Mouse (Mus musculus): ENCODE measurements at regions not wholly inside any gene's neighbourhood (a gene's known extent, or its start where the extent isn't known, plus 50 kb on each side); places are given as distances from the start of the nearest gene placed in this dataset.
A peak's percentile ranks its signal among the peaks of the same experiment; 100 is the strongest.

- 65% methylated on average over 9 of the region's 9 CpGs for WGBS
- ATAC-seq (ENCODE audit: low read depth) (no peak), DNase-seq (ENCODE audit: low spot score) (peak; percentile 64)
- Histone ChIP-seq H3K4me3 (ENCODE audit: low read depth, low read length) (no peak overlapping the region), H3K27ac (replicated peaks; ENCODE audit: low read depth, low read length) (no peak overlapping the region), H3K27me3 (replicated peaks; ENCODE audit: control insufficient read depth, insufficient read depth, low read length) (no peaks in the 10 kb centered on the region), H3K4me1 (ENCODE audit: control insufficient read depth, insufficient read depth, low read length) (0 out of 2 replicates have a peak, but pooled peaks cover 7% of the 10 kb centered on the region), H3K36me3 (ENCODE audit: control insufficient read depth, insufficient read depth, low read length) (no peaks in the 10 kb centered on the region), H3K4me2 (ENCODE audit: low read depth, low read length) (peak overlapping the region; percentile 34; the same call in 1 of the 2 replicates), H3K9ac (ENCODE audit: low read depth, low read length) (no peak overlapping the region), H3K9me3 (ENCODE audit: control insufficient read depth, low read length) (no peaks in the 10 kb centered on the region)
Measured at GRCm38 (mm10) chr16:70227601-70228226, 86.0 kb upstream of the Gbe1 start.

- Histone ChIP-seq H3K27ac (replicated peaks; ENCODE audit: low read depth, low read length) (no peak overlapping the region), H3K9ac (ENCODE audit: low read depth, low read length) (no peak overlapping the region), H3K4me3 (ENCODE audit: low read depth, low read length) (no peak overlapping the region), H3K27me3 (replicated peaks; ENCODE audit: control insufficient read depth, insufficient read depth, low read length) (no peaks in the 10 kb centered on the region), H3K4me1 (ENCODE audit: control insufficient read depth, insufficient read depth, low read length) (0 out of 2 replicates have a peak, but pooled peaks cover 7% of the 10 kb centered on the region), H3K4me2 (ENCODE audit: low read depth, low read length) (no peak overlapping the region), H3K9me3 (ENCODE audit: control insufficient read depth, low read length) (no peaks in the 10 kb centered on the region), H3K36me3 (ENCODE audit: control insufficient read depth, insufficient read depth, low read length) (no peaks in the 10 kb centered on the region)
- no peak for ATAC-seq (ENCODE audit: low read depth)
- DNase-seq (ENCODE audit: low spot score): no peak
- 83% methylated on average over 9 of the region's 9 CpGs for WGBS
Measured at GRCm38 (mm10) chr16:70232706-70233105, 81.0 kb upstream of the Gbe1 start.

- Histone ChIP-seq H3K4me3 (ENCODE audit: low read depth, low read length) (no peak overlapping the region), H3K27ac (replicated peaks; ENCODE audit: low read depth, low read length) (no peak overlapping the region), H3K9ac (ENCODE audit: low read depth, low read length) (no peak overlapping the region), H3K4me1 (ENCODE audit: control insufficient read depth, insufficient read depth, low read length) (peaks cover 11% of the 10 kb centered on the region; the same call in 1 of the 2 replicates), H3K36me3 (ENCODE audit: control insufficient read depth, insufficient read depth, low read length) (no peaks in the 10 kb centered on the region), H3K4me2 (ENCODE audit: low read depth, low read length) (no peak overlapping the region), H3K27me3 (replicated peaks; ENCODE audit: control insufficient read depth, insufficient read depth, low read length) (no peaks in the 10 kb centered on the region), H3K9me3 (ENCODE audit: control insufficient read depth, low read length) (no peaks in the 10 kb centered on the region)
- 89% methylated on average over 4 of the region's 4 CpGs for WGBS
- ATAC-seq (ENCODE audit: low read depth): no peak
- no peak for DNase-seq (ENCODE audit: low spot score)
Measured at GRCm38 (mm10) chr16:70235189-70235588, 78.6 kb upstream of the Gbe1 start.

- Histone ChIP-seq H3K4me1 (ENCODE audit: control insufficient read depth, insufficient read depth, low read length) (peaks cover 23% of the 10 kb centered on the region; the same call in 1 of the 2 replicates), H3K9ac (ENCODE audit: low read depth, low read length) (no peak overlapping the region), H3K9me3 (ENCODE audit: control insufficient read depth, low read length) (no peaks in the 10 kb centered on the region), H3K36me3 (ENCODE audit: control insufficient read depth, insufficient read depth, low read length) (no peaks in the 10 kb centered on the region), H3K27ac (replicated peaks; ENCODE audit: low read depth, low read length) (no peak overlapping the region), H3K4me2 (ENCODE audit: low read depth, low read length) (no peak overlapping the region), H3K4me3 (ENCODE audit: low read depth, low read length) (no peak overlapping the region), H3K27me3 (replicated peaks; ENCODE audit: control insufficient read depth, insufficient read depth, low read length) (no peaks in the 10 kb centered on the region)
- WGBS: 26% methylated on average over 7 of the region's 7 CpGs
- DNase-seq (ENCODE audit: low spot score): peak; percentile 40
- ATAC-seq (ENCODE audit: low read depth): peak; percentile 47; the same call in 1 of the 2 replicates
Measured at GRCm38 (mm10) chr16:70239432-70239941, 74.3 kb upstream of the Gbe1 start.

GRCm38 (mm10) chr16:70244205-70244756 lies 69.5 kb upstream of the Gbe1 start:
- Histone ChIP-seq H3K27ac (replicated peaks; ENCODE audit: low read depth, low read length) (no peak overlapping the region), H3K4me2 (ENCODE audit: low read depth, low read length) (no peak overlapping the region), H3K4me1 (ENCODE audit: control insufficient read depth, insufficient read depth, low read length) (peaks cover 20% of the 10 kb centered on the region; the same call in 1 of the 2 replicates), H3K36me3 (ENCODE audit: control insufficient read depth, insufficient read depth, low read length) (no peaks in the 10 kb centered on the region), H3K9me3 (ENCODE audit: control insufficient read depth, low read length) (no peaks in the 10 kb centered on the region), H3K4me3 (ENCODE audit: low read depth, low read length) (no peak overlapping the region), H3K27me3 (replicated peaks; ENCODE audit: control insufficient read depth, insufficient read depth, low read length) (no peaks in the 10 kb centered on the region), H3K9ac (ENCODE audit: low read depth, low read length) (no peak overlapping the region)
- DNase-seq (ENCODE audit: low spot score): peak; percentile 51
- WGBS: 46% methylated on average over 4 of the region's 4 CpGs
- ATAC-seq (ENCODE audit: low read depth): peak; percentile 72

- Histone ChIP-seq H3K27ac (replicated peaks; ENCODE audit: low read depth, low read length) (no peak overlapping the region), H3K9me3 (ENCODE audit: control insufficient read depth, low read length) (no peaks in the 10 kb centered on the region), H3K9ac (ENCODE audit: low read depth, low read length) (no peak overlapping the region), H3K4me1 (ENCODE audit: control insufficient read depth, insufficient read depth, low read length) (peaks cover 14% of the 10 kb centered on the region; the same call in 1 of the 2 replicates), H3K4me2 (ENCODE audit: low read depth, low read length) (no peak overlapping the region), H3K36me3 (ENCODE audit: control insufficient read depth, insufficient read depth, low read length) (no peaks in the 10 kb centered on the region), H3K27me3 (replicated peaks; ENCODE audit: control insufficient read depth, insufficient read depth, low read length) (no peaks in the 10 kb centered on the region), H3K4me3 (ENCODE audit: low read depth, low read length) (no peak overlapping the region)
- DNase-seq (ENCODE audit: low spot score) (no peak), ATAC-seq (ENCODE audit: low read depth) (no peak)
- 73% methylated on average over 2 of the region's 2 CpGs for WGBS
Measured at GRCm38 (mm10) chr16:70244963-70245362, 68.8 kb upstream of the Gbe1 start.

GRCm38 (mm10) chr16:70259364-70259763 lies 54.4 kb upstream of the Gbe1 start:
- 54% methylated on average over 1 of the region's 1 CpGs for WGBS
- Histone ChIP-seq H3K9me3 (ENCODE audit: control insufficient read depth, low read length) (no peaks in the 10 kb centered on the region), H3K36me3 (ENCODE audit: control insufficient read depth, insufficient read depth, low read length) (no peaks in the 10 kb centered on the region), H3K4me1 (ENCODE audit: control insufficient read depth, insufficient read depth, low read length) (no peaks in the 10 kb centered on the region), H3K9ac (ENCODE audit: low read depth, low read length) (no peak overlapping the region), H3K4me2 (ENCODE audit: low read depth, low read length) (no peak overlapping the region), H3K4me3 (ENCODE audit: low read depth, low read length) (no peak overlapping the region), H3K27ac (replicated peaks; ENCODE audit: low read depth, low read length) (no peak overlapping the region), H3K27me3 (replicated peaks; ENCODE audit: control insufficient read depth, insufficient read depth, low read length) (no peaks in the 10 kb centered on the region)
- no peak for DNase-seq (ENCODE audit: low spot score)
- ATAC-seq (ENCODE audit: low read depth): no peak

- Histone ChIP-seq H3K27me3 (replicated peaks; ENCODE audit: control insufficient read depth, insufficient read depth, low read length) (no peaks in the 10 kb centered on the region), H3K27ac (replicated peaks; ENCODE audit: low read depth, low read length) (no peak overlapping the region), H3K9me3 (ENCODE audit: control insufficient read depth, low read length) (no peaks in the 10 kb centered on the region), H3K36me3 (ENCODE audit: control insufficient read depth, insufficient read depth, low read length) (no peaks in the 10 kb centered on the region), H3K4me3 (ENCODE audit: low read depth, low read length) (no peak overlapping the region), H3K4me1 (ENCODE audit: control insufficient read depth, insufficient read depth, low read length) (no peaks in the 10 kb centered on the region), H3K9ac (ENCODE audit: low read depth, low read length) (no peak overlapping the region), H3K4me2 (ENCODE audit: low read depth, low read length) (no peak overlapping the region)
- ATAC-seq (ENCODE audit: low read depth) (no peak), DNase-seq (ENCODE audit: low spot score) (no peak)
- 46% methylated on average over 1 of the region's 1 CpGs for WGBS
Measured at GRCm38 (mm10) chr16:70260151-70260550, 53.6 kb upstream of the Gbe1 start.

All from embryonic facial prominence, embryonic 14.5 days (tissue).